Mouse (Mus musculus) brain, embryonic 18.5 days (tissue): ENCODE data around the gene Zfp652.
A peak's percentile ranks its signal among the peaks of the same experiment; 100 is the strongest.

Experiments
- DNase-seq: peaks from one replicate; pipeline ENCODE4 v3.0.0-alpha.2; 2012; ENCODE audit warnings: low read depth, low spot score

The Zfp652 gene

GRCm38 (mm10) chr11:95808448-95809011, 96.1 kb downstream of the Zfp652 start:
- DNase-seq: no peak

DNA sequence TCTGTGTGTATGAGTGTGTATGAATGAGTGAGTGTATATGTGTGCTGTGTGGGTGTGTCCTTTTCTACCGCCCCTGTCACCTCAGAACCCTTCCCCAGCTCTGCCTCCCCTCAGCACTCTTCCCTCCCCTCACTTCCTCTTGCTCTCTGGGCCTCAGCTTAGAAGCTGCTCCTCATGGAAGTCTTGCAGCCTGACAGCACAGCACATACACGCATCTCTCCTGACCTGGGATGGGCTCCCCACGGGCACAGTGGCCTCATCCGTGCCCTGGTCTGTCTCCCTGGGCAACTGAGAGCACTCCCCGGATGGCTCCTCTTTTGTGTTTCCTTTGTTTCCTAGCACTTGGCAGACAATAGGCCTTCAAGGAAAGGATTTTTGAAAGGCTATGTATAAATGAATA, 97.1 kb downstream of the Zfp652 start:
- no peak for DNase-seq

GRCm38 (mm10) chr11:95810828-95811227, 98.4 kb downstream of the Zfp652 start:
- no peak for DNase-seq

- no peak for DNase-seq
Observed at GRCm38 (mm10) chr11:95811741-95812140, 99.3 kb downstream of the Zfp652 start.

- no peak for DNase-seq
Observed at GRCm38 (mm10) chr11:95812224-95812623, 99.8 kb downstream of the Zfp652 start.

- no peak for DNase-seq
Observed at GRCm38 (mm10) chr11:95814101-95814500, 101.6 kb downstream of the Zfp652 start.

- DNase-seq: no peak
Observed at GRCm38 (mm10) chr11:95814857-95815256, 102.4 kb downstream of the Zfp652 start.

DNA sequence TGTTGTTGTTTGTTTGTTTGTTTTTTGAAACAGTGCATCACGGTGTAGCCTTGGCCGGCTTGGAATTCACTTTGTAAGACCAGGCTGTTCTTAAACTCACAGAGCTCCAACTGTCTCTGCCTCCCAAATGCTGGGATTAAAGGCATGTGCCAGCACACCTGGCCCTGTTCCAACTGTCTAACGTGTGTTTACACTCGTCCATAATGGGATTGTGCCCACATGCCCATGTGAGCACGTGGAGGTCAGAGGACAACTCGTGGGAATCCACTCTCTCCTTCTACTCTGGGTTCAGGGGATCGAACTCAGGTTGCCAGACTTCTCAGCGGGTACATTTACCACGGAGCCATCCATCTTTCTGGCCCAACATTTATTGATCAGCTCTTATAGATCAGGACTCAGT, 102.9 kb downstream of the Zfp652 start:
- no peak for DNase-seq

DNA sequence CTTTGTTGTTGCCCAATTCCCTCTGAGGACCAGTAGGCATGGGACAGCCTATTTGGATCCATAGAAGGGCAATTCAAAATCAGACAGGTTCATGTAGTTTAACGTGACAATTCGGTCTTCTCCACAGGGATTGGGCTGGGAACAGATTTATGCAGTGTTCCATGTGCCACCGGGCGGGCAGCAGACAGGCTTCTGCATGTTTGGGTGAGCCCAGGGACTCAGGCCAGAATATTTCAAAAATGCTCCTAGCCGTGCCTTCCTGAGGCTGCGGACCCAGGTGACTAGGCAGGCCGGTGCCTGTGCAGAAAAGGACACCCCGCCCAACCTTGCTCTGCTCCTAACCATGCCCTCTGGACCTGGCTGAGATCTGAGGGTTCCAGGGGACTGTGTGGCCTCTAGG, 106.7 kb downstream of the Zfp652 start:
- no peak for DNase-seq

DNA sequence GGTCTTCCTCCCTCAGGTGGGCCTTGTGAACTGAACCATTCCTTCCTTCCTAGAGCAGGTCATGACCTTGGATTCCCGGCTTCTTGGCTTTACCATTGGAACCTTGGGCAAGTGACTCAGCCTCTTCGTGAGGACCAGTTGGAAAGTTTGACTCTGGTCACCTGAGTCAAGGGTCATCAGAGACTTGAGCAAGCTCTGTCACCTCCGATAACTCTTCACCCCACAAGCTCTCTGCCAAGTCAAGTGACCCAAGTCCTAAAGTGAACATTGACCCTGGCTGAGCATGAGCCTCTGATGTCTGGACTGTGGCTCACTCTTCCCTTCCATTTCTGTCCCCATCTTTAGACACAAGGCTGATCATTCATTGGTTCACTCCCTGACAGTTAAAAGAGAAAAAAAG, 109.0 kb downstream of the Zfp652 start:
- no peak for DNase-seq

- DNase-seq: no peak
Observed at GRCm38 (mm10) chr11:95822437-95822836, 110.0 kb downstream of the Zfp652 start.

DNA sequence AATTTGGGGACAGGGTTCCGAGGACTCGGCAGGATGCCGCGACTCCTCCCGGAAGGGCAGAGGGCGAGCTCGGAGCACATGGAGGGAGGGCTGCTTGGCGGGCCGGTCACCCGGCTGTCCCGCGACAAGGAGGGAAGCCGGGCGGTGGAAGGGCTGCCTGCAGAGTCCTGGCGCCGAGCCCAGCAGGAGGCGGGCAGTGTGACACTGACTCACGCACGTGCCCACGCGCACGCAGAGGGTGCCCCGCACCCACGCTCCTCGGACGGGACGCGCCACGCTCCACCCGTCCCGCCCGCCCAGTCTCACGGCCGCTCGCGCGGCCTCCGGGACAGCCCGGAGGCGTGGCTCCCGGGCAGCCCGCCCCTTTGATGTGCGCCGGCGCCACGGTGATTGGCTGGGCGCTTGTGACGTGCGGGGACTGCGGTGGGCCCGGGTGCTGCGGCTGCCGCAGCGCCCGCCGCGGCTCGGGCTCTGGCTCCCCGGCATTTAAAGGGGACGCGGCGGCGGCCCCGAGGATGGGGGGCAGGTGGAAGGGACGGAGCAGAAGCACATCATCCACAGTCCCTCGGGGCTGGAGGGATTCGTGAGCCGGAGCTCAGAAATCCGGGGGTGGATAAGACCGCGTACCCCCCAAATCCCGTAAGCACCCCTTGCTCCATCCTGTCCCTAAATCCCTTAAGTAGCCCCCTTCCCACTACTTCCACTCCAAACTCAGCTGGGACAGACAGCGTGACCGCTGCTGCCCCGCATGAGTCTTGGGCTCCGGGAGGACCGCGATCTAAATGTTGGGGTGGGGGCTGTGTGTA, 111.8 kb downstream of the Zfp652 start, which contains the start of gene Phospho1:
Phospho1 (plus strand) TSS at position 429 of the 806 bp plus-strand sequence.
- peak; percentile 66 for DNase-seq

DNA sequence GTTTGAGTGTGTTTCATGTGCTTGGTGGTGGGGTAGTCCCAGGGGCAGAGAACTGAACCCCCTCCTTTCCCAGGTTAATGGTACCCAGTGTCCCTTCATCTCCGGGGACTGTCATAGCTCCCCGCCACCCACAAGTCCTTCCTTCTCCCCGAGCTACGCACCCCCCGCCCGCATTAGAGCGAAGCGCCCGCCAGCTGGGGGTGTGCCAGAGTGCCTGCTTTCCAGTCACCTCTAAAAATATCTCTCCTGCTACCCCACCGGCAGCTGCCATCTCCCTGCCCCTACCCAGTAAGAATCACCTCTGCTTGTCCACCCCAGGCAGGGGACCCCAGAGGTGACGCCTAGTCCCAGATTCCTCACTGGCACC, 112.4 kb downstream of the Zfp652 start:
- no peak for DNase-seq

- no peak for DNase-seq
Observed at GRCm38 (mm10) chr11:95825625-95826024, 113.2 kb downstream of the Zfp652 start.

DNA sequence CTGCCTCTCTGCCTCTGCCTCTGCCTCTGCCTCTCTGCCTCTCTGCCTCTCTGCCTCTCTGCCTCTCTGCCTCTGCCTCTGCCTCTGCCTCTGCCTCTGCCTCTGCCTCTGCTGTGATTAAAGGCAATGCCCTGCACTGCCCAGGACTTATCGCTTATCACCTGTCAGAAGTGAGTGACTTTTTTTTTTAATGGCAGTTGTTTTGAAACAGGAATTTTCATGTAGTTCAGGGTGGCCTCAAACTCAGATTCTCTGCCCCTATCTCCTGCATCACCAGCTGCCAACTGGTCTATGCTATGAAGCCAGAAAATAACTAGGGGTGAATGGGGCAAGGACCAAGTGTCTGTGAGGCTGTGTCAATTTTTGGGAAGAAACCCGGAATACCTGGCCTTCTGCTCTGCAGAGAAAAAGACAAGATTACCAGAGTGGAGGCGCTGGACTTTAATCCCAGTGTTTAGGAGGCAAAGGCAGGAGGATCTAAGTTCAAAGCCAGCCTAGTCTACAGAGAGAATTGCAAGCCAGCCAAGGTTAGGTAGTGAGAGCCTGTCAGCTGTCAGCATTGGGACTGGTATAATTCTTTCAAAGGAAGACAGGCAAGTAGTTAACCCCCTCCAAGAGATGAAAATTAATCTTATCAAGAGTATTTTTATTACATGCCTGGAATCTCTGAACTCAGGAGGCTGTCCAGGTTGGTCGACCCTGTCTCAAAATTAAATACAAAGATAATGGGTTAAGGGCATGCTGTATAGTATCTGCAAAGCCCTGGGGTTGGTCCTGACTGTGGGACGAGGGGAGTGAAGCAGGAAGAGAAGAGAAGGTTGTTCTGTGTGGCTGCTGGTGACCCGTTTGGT, 114.1 kb downstream of the Zfp652 start:
- DNase-seq: no peak

GRCm38 (mm10) chr11:95827168-95827447, 114.6 kb downstream of the Zfp652 start:
- DNase-seq: no peak

- DNase-seq: no peak
Observed at GRCm38 (mm10) chr11:95827464-95828085, 115.1 kb downstream of the Zfp652 start.

DNA sequence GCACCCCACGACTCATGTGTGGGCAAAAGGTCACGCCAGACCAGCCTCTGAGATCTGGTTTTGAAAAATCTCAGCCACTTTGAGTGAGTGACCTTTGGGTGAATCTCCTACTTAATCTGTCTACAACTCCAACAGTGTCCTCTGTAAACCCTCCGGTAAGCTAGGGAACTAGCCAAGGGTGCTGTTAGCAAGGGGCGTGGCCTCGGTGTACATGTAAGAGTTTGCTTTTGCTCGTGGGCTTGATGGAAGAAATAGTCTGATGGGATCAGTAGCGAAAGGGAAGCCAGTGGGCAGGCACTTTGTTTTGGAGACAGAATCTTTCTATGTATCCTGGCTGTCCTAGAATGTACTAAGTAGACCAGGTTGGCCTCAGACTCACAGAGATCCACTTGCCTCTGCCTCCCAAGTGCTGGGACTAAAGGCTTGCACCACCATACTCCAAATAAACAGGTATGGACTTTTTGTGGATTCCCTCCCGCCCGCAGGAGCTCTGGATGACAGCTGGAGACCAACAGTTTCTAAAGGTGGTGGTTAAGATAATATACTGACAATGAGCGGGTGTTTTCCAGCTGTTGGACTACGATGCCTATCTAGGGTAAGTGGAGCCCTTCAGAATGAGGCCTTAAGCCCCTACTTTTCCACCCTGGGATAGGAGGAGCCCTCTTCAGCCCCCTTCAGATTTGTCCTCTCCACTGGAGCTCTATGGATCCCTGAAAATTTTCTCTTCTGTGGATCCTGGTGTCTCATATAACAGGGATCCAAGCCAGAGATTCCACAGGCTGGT, 115.9 kb downstream of the Zfp652 start:
- DNase-seq: no peak

GRCm38 (mm10) chr11:95829526-95830050, 117.1 kb downstream of the Zfp652 start:
- no peak for DNase-seq

DNA sequence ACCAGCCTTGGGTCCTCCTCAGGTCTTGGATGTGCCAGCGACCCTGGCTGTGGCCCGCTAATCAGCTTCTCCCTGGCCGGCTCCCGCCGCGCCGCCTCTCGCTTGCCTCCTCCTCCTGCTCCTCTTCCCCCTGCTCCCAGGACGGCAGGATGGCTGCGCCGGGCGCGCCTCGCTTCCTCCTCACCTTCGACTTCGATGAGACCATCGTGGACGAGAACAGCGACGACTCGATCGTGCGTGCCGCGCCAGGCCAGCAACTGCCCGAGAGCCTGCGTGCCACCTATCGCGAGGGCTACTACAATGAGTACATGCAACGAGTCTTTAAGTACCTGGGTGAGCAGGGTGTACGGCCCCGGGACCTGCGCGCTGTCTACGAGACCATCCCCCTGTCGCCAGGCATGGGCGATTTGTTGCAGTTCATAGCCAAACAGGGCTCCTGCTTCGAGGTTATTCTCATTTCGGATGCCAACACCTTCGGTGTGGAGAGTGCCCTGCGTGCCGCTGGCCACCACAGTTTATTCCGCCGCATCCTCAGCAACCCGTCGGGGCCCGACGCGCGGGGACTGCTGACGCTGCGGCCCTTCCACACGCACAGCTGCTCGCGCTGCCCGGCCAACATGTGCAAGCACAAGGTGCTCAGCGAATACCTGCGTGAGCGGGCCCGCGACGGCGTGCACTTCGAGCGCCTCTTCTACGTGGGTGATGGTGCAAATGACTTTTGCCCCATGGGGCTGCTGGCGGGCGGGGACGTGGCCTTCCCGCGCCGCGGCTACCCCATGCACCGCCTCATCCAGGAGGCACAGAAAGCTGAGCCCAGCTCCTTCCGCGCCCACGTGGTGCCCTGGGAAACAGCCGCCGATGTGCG, 118.2 kb downstream of the Zfp652 start:
- no peak for DNase-seq
